Mouse (Mus musculus) midbrain, postnatal 0 days (tissue): ENCODE measurements at regions not wholly inside any gene's neighbourhood (a gene's known extent, or its start where the extent isn't known, plus 50 kb on each side); places are given as distances from the start of the nearest gene placed in this dataset.

Source experiments
- ATAC-seq: fragments of 200-750 bp; cut with Nextera tagmentation; 2 replicates; pipeline ENCODE4 v1.8.0; 2017; ENCODE audit warnings: moderate number of reproducible peaks, mild to moderate bottlenecking, moderate TSS enrichment, moderate library complexity; ENCODE audit not compliant: low FRiP score
- DNase-seq: peaks from one replicate; pipeline ENCODE4 v3.0.0-alpha.2; 2015; ENCODE audit warnings: low spot score
- H3K27ac ChIP-seq: fragments of 300-500 bp; sonication (generic); 2 replicates; pipeline ENCODE4 v1.5.1; 2014; ENCODE audit warnings: low read depth, mild to moderate bottlenecking, low read length, mixed read lengths
- H3K27me3 ChIP-seq: fragments of 300-500 bp; sonication (generic); 2 replicates; pipeline ENCODE4 v1.6.1; 2014; ENCODE audit warnings: low read length, control low read depth, mixed read lengths; ENCODE audit not compliant: insufficient read depth
- H3K36me3 ChIP-seq: fragments of 300-500 bp; sonication (generic); 2 replicates; pipeline ENCODE4 v1.6.1; 2014; ENCODE audit warnings: low read length, control low read depth, mixed read lengths; ENCODE audit not compliant: insufficient read depth
- H3K4me1 ChIP-seq: fragments of 300-500 bp; sonication (generic); 2 replicates; pipeline ENCODE4 v1.6.1; 2014; ENCODE audit warnings: mild to moderate bottlenecking, control low read depth, antibody characterized with exemption, low read length, mixed read lengths; ENCODE audit not compliant: insufficient read depth
- H3K4me2 ChIP-seq: fragments of 300-500 bp; sonication (generic); 2 replicates; pipeline ENCODE4 v1.6.1; 2014; ENCODE audit warnings: low read depth, mild to moderate bottlenecking, low read length, mixed read lengths; ENCODE audit not compliant: poor library complexity, severe bottlenecking
- H3K4me3 ChIP-seq: fragments of 300-500 bp; sonication (generic); 2 replicates; pipeline ENCODE4 v1.5.1; 2014; ENCODE audit warnings: low read depth, mild to moderate bottlenecking, low read length, moderate library complexity
- H3K9ac ChIP-seq: fragments of 300-500 bp; sonication (generic); replicated peaks from 2 replicates; pipeline ENCODE4 v1.6.1; 2014; ENCODE audit warnings: mild to moderate bottlenecking, low read length, moderate library complexity, mixed read lengths; ENCODE audit not compliant: poor library complexity, severe bottlenecking
- H3K9me3 ChIP-seq: fragments of 300-500 bp; sonication (generic); 2 replicates; pipeline ENCODE4 v1.6.1; 2016; ENCODE audit warnings: low read length, control low read depth
- CTCF ChIP-seq: IDR thresholded peaks from 2 replicates; pipeline ENCODE4 v1.5.1; 2016; ENCODE audit warnings: antibody characterized with exemption, mild to moderate bottlenecking
- WGBS: fragments of 180-500 bp; shearing (Covaris S2); extraction: QIAGEN DNeasy Blood & Tissue Kit; methylation state at CpG from one replicate; pipeline ENCODE4 v1.1.7; 2014; 5-methylcytosine and 5-hydroxymethylcytosine counted together

DNA sequence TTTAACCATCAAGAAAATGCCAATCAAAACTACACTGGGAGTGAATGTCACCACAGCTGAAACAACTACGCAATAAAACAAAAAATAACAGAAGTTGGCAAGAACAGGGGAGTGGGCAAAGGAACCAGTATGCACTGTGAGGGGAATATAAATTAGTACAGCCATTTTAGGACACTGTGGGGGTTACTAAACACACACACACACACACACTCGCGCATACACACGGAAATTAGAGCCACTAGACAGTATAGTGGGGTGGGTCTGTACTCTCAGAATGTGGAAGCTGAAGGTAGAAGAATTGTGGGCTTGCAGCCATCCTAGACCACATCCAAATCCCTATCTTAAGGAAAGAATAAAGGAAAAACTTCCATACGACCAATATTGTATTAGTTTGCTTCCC lies 87.4 kb downstream of the Erv3 start:
- no peak for ATAC-seq
- no peak for TF ChIP-seq CTCF
- H3K36me3 ChIP-seq = no peaks in the 10 kb centered on the region
- no peak overlapping the region for H3K4me2 ChIP-seq
- H3K27me3 ChIP-seq = no peaks in the 10 kb centered on the region
- DNase-seq = no peak
- H3K4me1 ChIP-seq = no peaks in the 10 kb centered on the region
- no peak overlapping the region for H3K9ac ChIP-seq
- no peak overlapping the region for H3K4me3 ChIP-seq
- no peaks in the 10 kb centered on the region for H3K9me3 ChIP-seq
- 81% methylated on average over 5 of the region's 5 CpGs for WGBS
- H3K27ac ChIP-seq = no peak overlapping the region

DNA sequence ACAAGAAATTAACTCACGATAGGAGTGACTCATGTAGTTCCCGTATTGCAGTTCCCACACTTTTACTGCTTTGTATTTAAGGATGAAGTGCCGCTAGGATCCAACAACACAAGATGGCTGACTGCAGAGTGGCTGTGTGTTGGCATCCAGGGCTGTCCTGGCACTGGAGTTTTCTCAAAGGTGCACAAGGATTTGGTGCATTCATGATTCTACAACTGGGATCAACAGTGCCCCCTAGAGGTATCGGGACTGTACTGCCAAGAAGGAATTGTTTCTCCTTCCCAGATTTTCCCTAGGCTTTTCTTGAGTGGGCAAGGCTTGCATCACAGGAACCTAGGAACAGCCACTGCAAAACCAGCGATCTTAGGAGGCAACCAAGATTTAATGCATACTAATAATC lies 88.7 kb downstream of the Erv3 start:
- no peak overlapping the region for H3K4me3 ChIP-seq
- H3K36me3 ChIP-seq = no peaks in the 10 kb centered on the region
- H3K9me3 ChIP-seq = no peaks in the 10 kb centered on the region
- H3K4me1 ChIP-seq = no peaks in the 10 kb centered on the region
- H3K27me3 ChIP-seq = no peaks in the 10 kb centered on the region
- WGBS = 62% methylated on average over 5 of the region's 5 CpGs
- H3K9ac ChIP-seq = no peak overlapping the region
- H3K4me2 ChIP-seq = no peak overlapping the region
- peak; percentile 63 for DNase-seq
- no peak for ATAC-seq
- TF ChIP-seq CTCF = peak; percentile 63
- H3K27ac ChIP-seq = no peak overlapping the region

DNA sequence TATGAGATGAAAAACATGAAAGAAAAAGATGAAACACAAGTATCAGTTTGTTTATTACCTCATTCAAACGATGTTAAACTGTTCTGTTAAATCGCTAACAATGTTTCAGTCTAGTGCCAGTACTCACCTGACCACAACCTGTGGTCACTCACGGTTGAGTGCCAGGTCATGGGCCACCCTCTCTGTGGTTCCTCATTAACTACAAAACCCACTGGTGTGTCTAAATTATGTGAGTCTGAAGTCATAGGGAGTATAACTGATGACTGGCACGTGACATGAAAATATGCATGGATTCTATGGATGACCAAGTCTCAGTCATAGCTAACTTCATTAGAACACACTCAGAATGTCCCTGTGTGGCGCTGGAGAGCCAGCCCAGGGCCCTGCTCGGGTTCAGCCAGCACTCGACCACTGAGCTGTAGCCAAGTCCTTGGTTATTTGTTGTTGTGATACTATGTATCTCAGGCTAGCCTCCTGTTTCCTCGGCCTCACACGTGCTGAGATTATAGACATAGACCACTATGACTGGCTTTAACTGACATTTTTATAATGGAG lies 89.8 kb downstream of the Erv3 start:
- Histone ChIP-seq H3K4me3 (no peak overlapping the region), H3K9me3 (no peaks in the 10 kb centered on the region), H3K9ac (no peak overlapping the region), H3K27ac (no peak overlapping the region), H3K27me3 (no peaks in the 10 kb centered on the region), H3K36me3 (no peaks in the 10 kb centered on the region), H3K4me2 (no peak overlapping the region), H3K4me1 (no peaks in the 10 kb centered on the region)
- no peak for DNase-seq
- TF ChIP-seq CTCF = no peak
- 82% methylated on average over 9 of the region's 9 CpGs for WGBS
- no peak for ATAC-seq

DNA sequence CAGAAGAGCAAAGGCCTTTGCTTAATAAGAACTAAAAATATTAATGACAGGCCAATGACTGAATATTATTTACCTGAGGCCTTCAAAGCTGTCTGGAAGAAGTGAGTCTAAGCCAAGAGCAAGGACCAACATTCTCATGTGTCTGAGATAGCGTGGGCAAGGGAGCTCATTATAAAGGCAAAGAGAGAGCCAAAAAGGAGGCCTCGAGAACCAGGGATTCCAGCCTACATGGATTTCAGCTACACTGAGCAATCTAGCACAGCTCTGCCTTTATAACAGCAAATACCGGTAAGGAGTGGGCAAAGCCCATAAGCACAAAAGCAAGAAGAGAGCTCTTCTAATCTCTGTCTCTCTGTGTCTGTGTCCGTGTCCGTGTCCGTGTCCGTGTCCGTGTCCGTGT lies 93.0 kb downstream of the Erv3 start:
- Histone ChIP-seq H3K4me2 (no peak overlapping the region), H3K4me3 (no peak overlapping the region), H3K27me3 (no peaks in the 10 kb centered on the region), H3K9ac (no peak overlapping the region), H3K9me3 (no peaks in the 10 kb centered on the region), H3K4me1 (no peaks in the 10 kb centered on the region), H3K36me3 (no peaks in the 10 kb centered on the region), H3K27ac (no peak overlapping the region)
- WGBS = 92% methylated on average over 9 of the region's 9 CpGs
- ATAC-seq = no peak
- no peak for TF ChIP-seq CTCF
- DNase-seq = no peak

DNA sequence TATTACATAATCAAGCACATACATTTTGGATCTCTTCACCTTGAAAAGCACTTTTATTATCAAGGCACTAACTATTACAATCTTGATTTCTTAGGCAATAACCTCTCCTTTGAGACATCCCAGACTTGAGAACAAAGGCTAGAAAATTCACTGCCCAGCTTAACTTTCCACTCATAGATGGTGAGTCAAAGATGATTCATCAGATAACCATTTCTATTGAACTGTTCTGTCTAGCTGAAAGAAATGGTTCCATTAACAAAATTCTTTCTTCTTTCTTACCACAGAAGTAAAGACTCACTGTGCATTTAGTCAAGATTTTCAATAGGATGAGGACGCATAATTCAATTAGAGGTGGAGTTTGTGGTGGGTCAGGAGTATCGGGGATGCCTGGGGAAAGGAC lies 98.0 kb downstream of the Erv3 start:
- 89% methylated on average over 2 of the region's 2 CpGs for WGBS
- Histone ChIP-seq H3K4me2 (no peak overlapping the region), H3K4me3 (no peak overlapping the region), H3K4me1 (no peaks in the 10 kb centered on the region), H3K9ac (no peak overlapping the region), H3K27me3 (no peaks in the 10 kb centered on the region), H3K27ac (no peak overlapping the region), H3K36me3 (no peaks in the 10 kb centered on the region), H3K9me3 (no peaks in the 10 kb centered on the region)
- no peak for DNase-seq
- no peak for ATAC-seq
- TF ChIP-seq CTCF = no peak

DNA sequence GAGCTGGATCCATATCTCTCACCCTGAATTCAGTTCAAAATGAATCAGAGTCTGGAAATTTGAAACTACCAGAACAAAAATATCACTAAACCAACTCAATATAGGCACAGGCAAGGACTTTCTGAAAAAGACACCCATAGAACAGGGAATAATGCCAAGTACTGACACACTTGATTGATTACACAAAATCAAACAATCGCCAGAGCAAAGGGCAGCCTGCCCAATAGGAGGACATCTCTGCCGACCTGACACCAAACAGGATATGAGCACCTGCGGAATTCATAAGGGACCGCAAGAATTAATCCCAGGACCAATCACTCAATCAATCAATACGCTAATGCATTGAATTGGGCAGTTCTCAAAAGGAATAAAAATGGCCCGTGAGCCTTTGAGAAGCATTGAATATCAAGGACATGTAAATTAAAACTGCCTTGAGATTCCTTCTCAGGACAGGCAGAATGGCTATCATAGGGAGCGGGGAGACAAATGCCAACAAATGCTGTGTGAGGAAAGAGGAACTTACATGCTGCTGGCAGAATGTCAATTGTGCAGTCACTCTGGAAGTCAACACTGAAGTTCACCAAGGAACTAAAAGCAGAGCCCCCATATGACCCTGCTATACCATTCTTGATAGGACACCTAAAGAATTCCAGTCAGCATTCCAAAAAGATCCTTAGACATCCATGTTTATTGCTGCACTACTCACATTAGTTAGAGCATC lies 102.2 kb downstream of the Erv3 start:
- H3K36me3 ChIP-seq = no peaks in the 10 kb centered on the region
- no peak for TF ChIP-seq CTCF
- no peak overlapping the region for H3K4me2 ChIP-seq
- no peak overlapping the region for H3K27ac ChIP-seq
- H3K4me3 ChIP-seq = no peak overlapping the region
- DNase-seq (no peak), ATAC-seq (no peak)
- no peak overlapping the region for H3K9ac ChIP-seq
- no peaks in the 10 kb centered on the region for H3K9me3 ChIP-seq
- H3K27me3 ChIP-seq = no peaks in the 10 kb centered on the region
- 81% methylated on average over 7 of the region's 7 CpGs for WGBS
- no peaks in the 10 kb centered on the region for H3K4me1 ChIP-seq
